Mouse (Mus musculus) heart, adult 9 months (tissue): Measurements from ENCODE around the gene Hist1h1c.
"Not testable (repeated sequence)": the region's sequence is repeated elsewhere in the genome, so short reads cannot be mapped to it uniquely, and the experiment has no call there.

Experiments used
- DNase-seq, 2 experiments: peaks; one replicate each; pipeline ENCODE4 v3.0.0; 2022; ENCODE audit warnings: low spot score in 2 of 2

The Hist1h1c gene

DNA sequence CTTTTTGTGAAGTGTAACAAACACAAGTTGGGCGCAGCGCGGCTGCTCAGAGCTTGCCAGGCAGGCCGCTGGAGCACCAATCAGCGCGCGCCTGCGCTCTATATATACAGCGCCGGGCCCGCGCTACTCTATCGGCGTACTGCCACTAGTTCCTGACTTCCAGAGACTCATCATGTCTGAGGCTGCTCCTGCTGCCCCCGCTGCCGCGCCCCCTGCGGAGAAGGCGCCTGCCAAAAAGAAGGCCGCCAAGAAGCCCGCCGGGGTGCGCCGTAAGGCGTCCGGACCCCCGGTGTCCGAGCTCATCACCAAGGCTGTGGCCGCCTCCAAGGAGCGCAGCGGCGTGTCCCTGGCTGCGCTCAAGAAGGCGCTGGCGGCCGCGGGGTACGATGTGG lies at the start of gene Hist1h1c:
Gene Hist1h1c (plus strand): TSS at position 132 of the 392 bp plus-strand sequence.
- peak; percentile 92 to 96 for DNase-seq

GRCm38 (mm10) chr13:23688956-23689355 lies 49.7 kb upstream of the Hist1h1c start:
- no peak for DNase-seq

DNA sequence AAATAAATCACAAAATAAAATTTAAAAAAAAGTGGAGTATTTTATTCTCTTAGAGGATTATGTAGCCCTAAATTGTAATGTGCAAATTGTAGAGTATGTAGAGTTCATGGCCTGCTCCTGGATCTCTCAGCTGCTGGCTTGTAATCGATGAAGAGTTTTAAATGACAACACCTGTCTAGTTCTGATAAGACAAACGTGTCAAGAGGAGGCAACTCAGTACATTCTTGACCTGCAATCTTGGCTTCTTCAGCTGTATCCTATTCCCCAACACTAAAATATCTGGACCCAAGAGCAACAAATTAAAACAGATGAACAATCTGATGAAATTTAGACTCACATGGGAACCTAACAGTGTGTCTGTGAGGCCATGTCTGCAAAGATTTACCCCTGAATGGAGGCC lies 49.1 kb upstream of the Hist1h1c start:
- no peak for DNase-seq

GRCm38 (mm10) chr13:23693856-23694440 lies 44.7 kb upstream of the Hist1h1c start:
- no peak for DNase-seq

GRCm38 (mm10) chr13:23694956-23695355 lies 43.7 kb upstream of the Hist1h1c start:
- DNase-seq, result no peak

DNA sequence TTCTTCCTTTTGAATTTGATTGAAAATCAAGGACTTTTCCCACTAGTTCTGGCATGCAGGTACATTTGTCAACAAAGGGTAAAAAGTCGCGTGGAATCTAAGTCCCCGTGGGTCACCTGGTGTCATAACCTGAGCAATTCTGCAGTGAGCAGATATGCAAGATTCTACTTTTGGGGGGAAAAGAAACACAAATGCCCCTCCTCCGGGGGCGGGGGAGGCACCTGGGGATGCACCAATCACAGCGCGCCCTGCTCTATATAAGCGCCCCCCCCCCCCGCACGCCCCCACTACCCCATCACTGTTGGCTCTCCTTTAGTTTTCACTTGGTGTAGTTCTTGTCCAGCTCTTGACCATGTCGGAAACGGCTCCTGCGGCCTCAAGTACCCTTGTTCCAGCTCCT lies 43.1 kb upstream of the Hist1h1c start, which contains the start of gene Hist1h1t:
Gene Hist1h1t (plus strand): TSS at position 301 of the 400 bp plus-strand sequence.
- DNase-seq, result no peak

GRCm38 (mm10) chr13:23696061-23696474 lies 42.5 kb upstream of the Hist1h1c start:
- DNase-seq, result no peak

DNA sequence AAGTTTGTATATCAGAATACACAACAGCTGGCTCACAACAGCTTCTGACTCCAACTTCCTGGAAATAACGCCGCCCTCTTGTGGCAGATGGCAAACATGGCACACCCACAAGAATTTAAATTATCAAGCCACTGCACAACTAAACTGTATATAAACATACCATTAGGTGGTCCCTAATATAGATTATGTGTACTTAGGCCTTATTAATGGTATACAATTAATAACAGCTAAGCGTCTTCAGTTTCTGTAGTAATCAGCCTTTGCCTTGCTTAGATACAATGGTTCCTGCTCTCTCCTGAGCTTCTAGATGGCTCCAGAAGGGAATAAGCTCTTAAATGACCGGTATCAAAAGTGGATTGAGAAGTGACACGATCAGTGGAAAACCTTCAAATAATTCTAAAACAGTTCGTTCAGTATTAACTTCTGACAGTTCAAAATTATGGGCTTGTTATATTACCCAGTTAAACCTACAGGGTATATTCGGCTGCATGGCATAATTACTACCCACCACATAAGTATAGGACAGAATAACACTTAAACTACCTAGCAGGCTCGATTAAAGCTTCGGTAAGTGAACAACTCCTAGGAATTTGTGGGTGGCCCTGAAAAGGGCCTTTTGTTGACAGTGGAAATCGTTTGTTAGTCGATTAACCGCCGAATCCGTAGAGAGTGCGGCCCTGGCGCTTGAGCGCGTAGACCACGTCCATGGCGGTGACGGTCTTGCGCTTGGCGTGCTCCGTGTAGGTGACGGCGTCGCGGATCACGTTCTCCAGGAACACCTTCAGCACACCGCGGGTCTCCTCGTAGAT lies 40.9 kb upstream of the Hist1h1c start:
- peak in 1 of 2 experiments; percentile 48 for DNase-seq

GRCm38 (mm10) chr13:23698300-23698693 lies 40.3 kb upstream of the Hist1h1c start, which contains the start of gene Hist1h4c:
Gene Hist1h4c (minus strand): TSS chr13:23698454.
- peak; percentile 99 to 100 for DNase-seq

GRCm38 (mm10) chr13:23698996-23699395 lies 39.6 kb upstream of the Hist1h1c start:
- no peak for DNase-seq

DNA sequence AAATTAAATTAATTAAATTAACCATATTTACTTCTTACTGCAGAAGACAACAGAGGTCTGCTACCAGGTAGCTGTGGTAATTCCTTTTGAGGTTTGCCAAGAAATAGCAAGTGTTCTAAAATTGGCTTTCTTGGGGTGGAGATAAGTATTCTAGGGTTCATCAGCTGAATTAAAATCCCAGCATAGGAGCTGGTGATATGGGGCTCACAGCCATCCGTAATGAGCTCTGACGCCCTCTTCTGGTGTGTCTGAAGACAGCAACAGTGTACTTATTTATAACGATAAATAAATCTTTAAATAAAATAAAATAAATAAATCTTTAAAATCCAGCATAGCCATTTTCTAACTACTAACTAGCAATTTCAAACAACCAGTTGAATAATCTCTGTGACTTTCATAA lies 38.8 kb upstream of the Hist1h1c start:
- DNase-seq, result no peak

DNA sequence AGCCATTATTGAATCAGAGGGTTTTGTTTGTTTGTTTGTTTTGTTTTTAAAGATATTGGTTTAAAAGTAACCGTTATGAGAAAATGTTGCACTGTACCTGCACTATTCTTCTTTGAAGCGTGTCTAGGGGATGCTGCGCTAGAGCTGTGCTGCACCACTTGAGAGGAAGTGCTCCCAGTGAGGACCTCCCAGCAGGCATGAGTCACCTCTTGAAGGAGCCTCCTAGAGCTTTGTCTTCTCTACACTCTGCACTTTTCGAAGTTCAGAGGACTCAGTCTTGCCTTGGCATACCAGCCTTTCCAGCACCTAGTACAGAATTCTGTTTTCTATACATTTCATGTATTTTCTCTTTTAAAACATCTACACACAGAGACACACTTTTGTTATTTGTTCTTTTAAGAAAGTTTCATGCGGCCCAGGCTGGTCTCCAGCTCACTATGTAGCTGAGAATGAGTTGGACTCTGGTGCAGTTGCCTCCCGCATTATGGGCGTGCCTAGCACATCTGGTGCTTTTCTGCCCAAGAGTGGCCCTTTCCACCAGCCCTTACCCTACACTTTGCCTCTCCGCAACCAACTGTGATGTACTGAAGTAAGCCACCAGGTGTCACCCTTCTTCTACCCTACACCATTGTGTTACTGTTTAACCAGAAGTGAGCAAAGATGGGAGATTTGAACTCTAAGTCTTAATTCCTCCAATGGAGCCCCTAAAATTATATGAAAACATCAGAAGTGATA lies 37.7 kb upstream of the Hist1h1c start:
- peak; percentile 71 to 81 for DNase-seq

DNA sequence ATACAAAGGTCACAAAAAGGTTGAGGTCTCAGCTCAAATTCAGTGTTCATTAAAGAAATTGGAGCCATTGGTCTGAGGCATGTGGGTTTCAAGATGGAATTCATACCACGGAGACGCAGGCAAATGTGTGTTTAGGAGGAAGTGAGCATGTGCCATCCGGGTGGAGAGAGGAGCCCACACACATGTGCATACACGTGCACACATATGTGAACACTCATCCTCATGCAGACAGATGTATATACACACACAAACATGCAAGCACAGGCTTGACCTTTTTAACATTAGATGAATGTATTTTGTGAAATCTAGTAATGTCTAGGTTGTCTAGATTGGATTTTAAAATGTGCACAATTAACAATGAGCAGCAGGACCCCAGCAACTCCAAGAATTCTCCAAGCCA lies 36.4 kb upstream of the Hist1h1c start:
- DNase-seq, result no peak

- not testable (repeated sequence) for DNase-seq
These were observed 35.8 kb upstream of the Hist1h1c start for GRCm38 (mm10) chr13:23702801-23703200.

GRCm38 (mm10) chr13:23705751-23706356 lies 32.8 kb upstream of the Hist1h1c start:
- DNase-seq, result no peak

DNA sequence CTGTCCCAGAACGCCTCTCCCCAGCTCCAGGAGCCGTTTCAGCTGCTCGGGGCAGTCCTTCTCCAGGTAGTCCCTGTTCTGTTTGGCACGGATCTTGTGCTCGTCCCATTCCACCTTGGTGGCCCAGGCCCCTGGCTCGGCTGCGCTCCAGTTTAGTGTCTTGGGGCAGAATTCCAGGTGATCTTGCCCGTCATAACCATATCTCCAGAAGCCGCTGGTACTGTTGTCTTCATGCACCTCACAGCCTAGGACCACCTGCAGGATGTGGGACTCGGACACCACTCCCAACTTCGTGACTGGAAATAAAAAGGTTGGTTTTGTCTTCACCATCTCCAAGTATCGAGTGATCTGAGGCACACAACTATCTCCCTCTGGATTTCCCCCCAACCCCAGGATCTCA lies 31.8 kb upstream of the Hist1h1c start:
- no peak for DNase-seq

DNA sequence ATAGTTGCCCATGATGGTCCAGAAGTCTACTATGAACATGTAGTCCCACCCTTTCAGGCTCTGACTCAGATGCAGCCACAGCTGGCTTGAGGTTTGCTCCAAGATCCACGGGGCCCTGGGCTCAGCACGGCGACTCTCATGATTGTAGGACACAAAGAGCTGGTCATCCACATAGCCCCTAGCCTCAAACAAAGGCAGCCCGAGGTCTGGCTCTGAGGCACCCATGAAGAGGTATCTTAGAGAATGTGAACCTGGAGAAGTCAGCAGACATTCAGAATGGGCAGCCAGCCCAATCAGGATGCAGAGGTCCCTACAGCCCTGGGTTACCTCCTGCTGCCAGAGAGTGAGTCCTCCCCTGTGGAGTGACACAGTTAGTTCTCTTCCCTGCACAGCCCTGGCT lies 30.6 kb upstream of the Hist1h1c start:
- no peak for DNase-seq

- no peak for DNase-seq
These were observed 30.0 kb upstream of the Hist1h1c start for GRCm38 (mm10) chr13:23708654-23709053.

DNA sequence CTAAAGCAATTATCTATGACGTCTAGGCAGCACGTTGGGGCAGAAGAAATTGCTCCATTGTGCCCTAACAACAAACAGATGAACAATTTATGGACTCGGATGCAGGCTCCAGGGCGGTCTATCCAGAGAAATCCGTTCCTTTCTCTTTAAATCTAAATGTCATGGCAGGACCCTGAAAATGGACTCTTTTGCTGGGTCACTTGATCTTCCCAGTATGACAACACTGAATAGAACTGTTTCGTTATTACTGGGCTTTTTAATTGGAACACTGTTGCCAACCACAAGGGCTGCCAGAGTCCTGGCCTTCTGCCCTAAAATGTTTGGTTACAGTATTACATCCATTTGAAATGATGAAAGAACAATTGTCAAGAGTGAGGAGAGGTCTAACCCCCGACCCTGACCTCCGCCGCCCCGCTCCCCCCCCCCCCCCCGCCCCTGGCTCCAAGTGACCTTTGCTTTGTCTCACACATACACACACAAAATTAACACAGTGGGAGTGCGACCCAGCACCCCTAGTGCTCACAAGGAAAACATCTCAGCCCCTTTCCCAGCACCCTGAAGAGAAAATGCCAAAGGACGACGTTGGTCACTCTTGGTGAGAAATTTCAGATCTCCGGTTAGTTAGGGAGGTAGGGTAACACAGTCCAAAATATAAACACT lies 28.8 kb upstream of the Hist1h1c start:
- DNase-seq, result no peak

GRCm38 (mm10) chr13:23710374-23711089 lies 28.1 kb upstream of the Hist1h1c start, which contains the start of gene Hfe:
Gene Hfe (minus strand): TSS chr13:23710854.
- DNase-seq, result peak; percentile 67 to 68
